Mouse (Mus musculus) spleen, adult 2 months (tissue): ENCODE measurements around the gene Cnst. TPM values are rescaled to one million over a fixed set of nuclear protein-coding genes. Genes with fewer than 3 reads are reported as not detected.

ENCODE experiments used
- DNase-seq, 2 experiments: peaks; one replicate each; pipeline versions ENCODE4 v3.0.0 to v3.0.0-alpha.2; 2012 to 2021; ENCODE audit warnings: low spot score in 2 of 2, low read depth in 1 of 2
- H3K27ac ChIP-seq: fragments of 200-500 bp; 2 replicates; pipeline ENCODE4 v1.5.1; 2012; ENCODE audit warnings: low read length, inconsistent platforms; ENCODE audit not compliant: insufficient read depth
- H3K27me3 ChIP-seq: fragments of 200-500 bp; 2 replicates; pipeline ENCODE4 v1.6.1; 2012; ENCODE audit warnings: mild to moderate bottlenecking, moderate library complexity, low read length, inconsistent platforms; ENCODE audit not compliant: control insufficient read depth, insufficient read depth
- H3K36me3 ChIP-seq: fragments of 200-500 bp; 2 replicates; pipeline ENCODE4 v1.6.1; 2012; ENCODE audit warnings: mild to moderate bottlenecking, low read length, inconsistent platforms; ENCODE audit not compliant: control insufficient read depth, insufficient read depth
- H3K4me1 ChIP-seq: fragments of 200-500 bp; 2 replicates; pipeline ENCODE4 v1.6.1; 2011; ENCODE audit warnings: inconsistent platforms; ENCODE audit not compliant: control insufficient read depth, insufficient read depth, insufficient read length
- H3K4me3 ChIP-seq: fragments of 200-500 bp; 2 replicates; pipeline ENCODE4 v1.5.1; 2011; ENCODE audit warnings: mild to moderate bottlenecking, inconsistent platforms; ENCODE audit not compliant: insufficient read depth, insufficient read length; ENCODE audit errors: extremely low read depth
- CTCF ChIP-seq: fragments of 200-500 bp; IDR thresholded peaks from 2 replicates; pipeline ENCODE4 v1.5.1; 2011; ENCODE audit warnings: mild to moderate bottlenecking, inconsistent platforms; ENCODE audit not compliant: insufficient read depth, insufficient read length, insufficient replicate concordance; ENCODE audit errors: extremely low read depth
- POLR2A ChIP-seq: fragments of 200-500 bp; IDR thresholded peaks from 2 replicates; pipeline ENCODE4 v1.6.1; 2011; ENCODE audit warnings: low read depth, low read length, inconsistent platforms
- WGBS: fragments of 180-500 bp; shearing (Covaris S2); methylation state at CpG from one replicate; pipeline ENCODE4 v1.1.7; 2018; 5-methylcytosine and 5-hydroxymethylcytosine counted together
- polyA plus RNA-seq: library from polyadenylated mRNA; depleted of rRNA; stranded (reverse); fragments of >200 nt; gene quantifications from 2 replicates; pipeline ENCODE4 v1.2.3, GENCODE M21; 2012

Cnst gene
- polyA plus RNA-seq, 1 experiment, result 7.2 TPM

DNA sequence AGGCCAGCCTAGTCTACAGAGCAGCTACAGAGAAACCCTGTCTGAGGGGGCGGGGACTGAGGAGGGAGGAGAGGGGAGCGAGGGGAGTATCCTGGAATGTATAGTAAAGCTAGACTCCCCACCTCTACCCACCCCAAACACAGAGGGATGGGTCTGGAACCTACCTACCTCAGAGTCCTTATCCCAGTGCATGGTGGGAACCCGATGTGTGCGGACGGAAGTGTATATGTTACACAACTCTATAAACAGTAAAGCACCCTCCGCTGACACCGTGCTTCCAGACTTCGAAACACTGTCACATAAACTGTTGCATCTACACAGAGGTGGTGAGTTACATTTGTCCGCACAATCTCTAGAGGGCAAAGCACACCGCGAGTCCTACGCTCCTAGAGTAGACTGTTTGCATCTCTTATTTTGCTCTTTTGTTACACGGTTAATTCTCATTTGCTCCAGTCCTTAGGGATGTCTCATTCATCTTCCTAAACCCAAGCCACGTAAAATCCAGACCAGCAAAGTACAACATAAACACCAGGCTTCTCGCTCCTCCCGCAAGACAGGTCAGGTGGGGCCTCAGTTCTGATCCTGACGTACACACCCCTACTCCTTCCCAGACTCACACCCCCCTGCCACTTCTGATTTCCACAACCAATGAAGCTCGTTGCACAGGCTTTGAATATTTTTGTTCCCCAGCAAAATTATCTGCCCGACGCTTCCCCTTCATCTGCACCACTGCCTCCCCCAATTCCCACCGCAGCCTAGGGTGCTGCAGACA is 29.0 kb upstream of the Cnst start:
- peak overlapping the region; percentile 47; the same call in 1 of the 2 replicates for H3K27ac ChIP-seq
- H3K27me3 ChIP-seq, result no peaks in the 10 kb centered on the region
- no peaks in the 10 kb centered on the region; the same call in 1 of the 2 replicates for H3K4me1 ChIP-seq
- TF ChIP-seq POLR2A (no peak), CTCF (no peak)
- peak overlapping the region; percentile 90 for H3K4me3 ChIP-seq
- DNase-seq, result peak in 1 of 2 experiments; percentile 9
- WGBS, result under 1% methylated on average over 21 of the region's 21 CpGs
- no peaks in the 10 kb centered on the region for H3K36me3 ChIP-seq

GRCm38 (mm10) chr1:179517713-179518465 is 28.3 kb upstream of the Cnst start, which contains the start of gene Smyd3:
Smyd3 (minus strand) TSS chr1:179518041.
- H3K27ac ChIP-seq, result peak within 1 kb of the TSS; percentile 47; the same call in 1 of the 2 replicates
- H3K27me3 ChIP-seq, result no peaks in the 10 kb centered on the region
- no peaks in the 10 kb centered on the region; the same call in 1 of the 2 replicates for H3K4me1 ChIP-seq
- TF ChIP-seq POLR2A (peak; percentile 33; the same call in 1 of the 2 replicates), CTCF (peak; percentile 75; the same call in 1 of the 2 replicates)
- peak; percentile 75 to 85 for DNase-seq
- H3K36me3 ChIP-seq, result no peaks in the 10 kb centered on the region
- WGBS, result 4% methylated on average over 39 of the region's 39 CpGs
- peak within 1 kb of the TSS; percentile 90 for H3K4me3 ChIP-seq

GRCm38 (mm10) chr1:179519901-179520300 is 26.3 kb upstream of the Cnst start:
- no peak overlapping the region for H3K27ac ChIP-seq
- H3K4me3 ChIP-seq, result no peak overlapping the region
- no peak for DNase-seq
- 66% methylated on average over 3 of the region's 3 CpGs for WGBS
- no peaks in the 10 kb centered on the region; the same call in 1 of the 2 replicates for H3K4me1 ChIP-seq
- no peaks in the 10 kb centered on the region for H3K27me3 ChIP-seq
- no peaks in the 10 kb centered on the region for H3K36me3 ChIP-seq
- TF ChIP-seq CTCF (no peak), POLR2A (no peak)

DNA sequence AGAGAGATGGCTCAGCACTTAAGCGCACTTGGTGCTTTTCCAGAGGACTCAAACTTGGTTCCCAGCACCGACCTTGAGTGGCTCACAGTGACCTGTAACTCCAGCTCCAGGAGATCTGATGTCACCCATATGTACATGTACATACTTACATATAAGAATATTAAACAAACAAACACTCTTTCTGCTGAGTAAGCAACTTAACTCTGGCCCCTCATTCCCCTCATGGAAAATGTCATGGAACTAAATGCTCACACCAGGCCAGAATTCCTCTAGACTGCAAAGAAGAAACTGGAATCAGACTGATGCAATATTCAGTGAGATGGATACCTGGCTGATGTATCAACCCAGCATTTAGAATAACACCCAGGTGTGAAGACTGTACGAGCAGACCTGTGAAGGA is 7.1 kb upstream of the Cnst start:
- TF ChIP-seq CTCF (no peak), POLR2A (no peak)
- no peak overlapping the region for H3K4me3 ChIP-seq
- DNase-seq, result no peak
- 93% methylated on average over 3 of the region's 3 CpGs for WGBS
- H3K4me1 ChIP-seq, result no peaks in the 10 kb centered on the region
- H3K36me3 ChIP-seq, result peaks cover 22% of the 10 kb centered on the region
- no peaks in the 10 kb centered on the region for H3K27me3 ChIP-seq
- H3K27ac ChIP-seq, result no peak overlapping the region

GRCm38 (mm10) chr1:179539887-179540286 is 6.3 kb upstream of the Cnst start:
- Histone ChIP-seq H3K27ac (no peak overlapping the region), H3K27me3 (no peaks in the 10 kb centered on the region), H3K4me3 (no peak overlapping the region), H3K36me3 (peaks cover 22% of the 10 kb centered on the region), H3K4me1 (no peaks in the 10 kb centered on the region)
- DNase-seq, result no peak
- TF ChIP-seq POLR2A (no peak), CTCF (no peak)
- 96% methylated on average over 3 of the region's 3 CpGs for WGBS

DNA sequence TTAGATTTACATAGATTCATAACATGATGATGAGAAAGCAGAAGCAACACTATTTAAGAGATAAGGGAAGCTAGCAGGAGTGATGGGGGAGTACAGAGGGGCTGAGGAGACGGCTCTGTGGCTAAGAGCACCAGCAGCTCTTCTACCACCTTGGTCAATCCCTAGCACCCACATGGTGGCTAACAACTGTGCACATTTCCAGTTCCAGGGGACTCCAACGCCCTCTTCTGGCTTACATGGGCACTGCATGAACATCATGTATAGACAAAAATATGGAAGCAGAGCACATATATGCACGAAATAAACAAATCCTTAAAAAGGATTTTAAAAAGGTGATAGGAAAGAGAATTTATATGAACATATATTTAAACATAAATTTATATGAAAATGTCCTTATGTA is 4.7 kb upstream of the Cnst start:
- no peak overlapping the region for H3K4me3 ChIP-seq
- H3K27me3 ChIP-seq, result no peaks in the 10 kb centered on the region
- TF ChIP-seq CTCF, result peak; percentile 2; the same call in 1 of the 2 replicates
- no peak for TF ChIP-seq POLR2A
- no peaks in the 10 kb centered on the region; the same call in 1 of the 2 replicates for H3K4me1 ChIP-seq
- H3K36me3 ChIP-seq, result peaks cover 17% of the 10 kb centered on the region
- 63% methylated on average over 3 of the region's 3 CpGs for WGBS
- H3K27ac ChIP-seq, result no peak overlapping the region
- no peak for DNase-seq
